Mouse (Mus musculus) liver, postnatal 0 days (tissue): ENCODE results near the gene Fam189a1. TPM values are rescaled to one million over a fixed set of nuclear protein-coding genes. Genes with fewer than 3 reads are reported as not detected.

Source experiments
- ATAC-seq: fragments of 200-750 bp; cut with Nextera tagmentation; 2 replicates; pipeline ENCODE4 v1.8.0; 2017; ENCODE audit warnings: mild to moderate bottlenecking, moderate library complexity
- DNase-seq: peaks from one replicate; pipeline ENCODE4 v3.0.0-alpha.2; 2016
- H3K27ac ChIP-seq: fragments of 300-500 bp; sonication (generic); 2 replicates; pipeline ENCODE4 v1.5.1; 2014; ENCODE audit warnings: antibody characterized with exemption, moderate library complexity, mild to moderate bottlenecking, low read depth
- H3K27me3 ChIP-seq: fragments of 300-500 bp; sonication (generic); 2 replicates; pipeline ENCODE4 v1.6.1; 2014; ENCODE audit warnings: low read length, control low read depth, mixed read lengths; ENCODE audit not compliant: insufficient read depth
- H3K36me3 ChIP-seq: fragments of 300-500 bp; sonication (generic); replicated peaks from 2 replicates; pipeline ENCODE4 v1.6.1; 2014; ENCODE audit warnings: mild to moderate bottlenecking, control low read depth, low read length, moderate library complexity, mixed read lengths; ENCODE audit not compliant: insufficient read depth
- H3K4me1 ChIP-seq: fragments of 300-500 bp; sonication (generic); 2 replicates; pipeline ENCODE4 v1.6.1; 2014; ENCODE audit warnings: antibody characterized with exemption, mild to moderate bottlenecking, control low read depth; ENCODE audit not compliant: insufficient read depth
- H3K4me2 ChIP-seq: fragments of 300-500 bp; sonication (generic); 2 replicates; pipeline ENCODE4 v1.6.1; 2014; ENCODE audit warnings: low read depth, mild to moderate bottlenecking, low read length, moderate library complexity, mixed read lengths
- H3K4me3 ChIP-seq: fragments of 300-500 bp; sonication (generic); 2 replicates; pipeline ENCODE4 v1.5.1; 2014; ENCODE audit warnings: low read depth, low read length
- H3K9ac ChIP-seq: fragments of 300-500 bp; sonication (generic); replicated peaks from 2 replicates; pipeline ENCODE4 v1.6.1; 2014; ENCODE audit warnings: mild to moderate bottlenecking, moderate library complexity
- H3K9me3 ChIP-seq: fragments of 300-500 bp; sonication (generic); 2 replicates; pipeline ENCODE4 v1.6.1; 2016; ENCODE audit warnings: mild to moderate bottlenecking, control low read depth, low read length, mixed read lengths
- CTCF ChIP-seq: sonication (generic); IDR thresholded peaks from 2 replicates; pipeline ENCODE4 v1.5.1; 2016; ENCODE audit warnings: antibody characterized with exemption, low read depth
- EP300 ChIP-seq: IDR thresholded peaks from 2 replicates; pipeline ENCODE4 v1.6.1; 2016; ENCODE audit warnings: antibody characterized with exemption, low read depth, mild to moderate bottlenecking
- WGBS: fragments of 180-500 bp; shearing (Covaris S2); extraction: QIAGEN DNeasy Blood & Tissue Kit; methylation state at CpG from one replicate; pipeline ENCODE4 v1.1.7; 2014; ENCODE audit not compliant: insufficient replicate concordance; 5-methylcytosine and 5-hydroxymethylcytosine counted together
- polyA plus RNA-seq: library from polyadenylated mRNA; unstranded; fragments of >200 nt; fragmentation: Nextera tagmentation; extraction: Ambion mirVana; gene quantifications from 2 replicates; pipeline ENCODE4 v1.2.1, GENCODE M21; 2015

Gene Fam189a1
- polyA plus RNA-seq, 1 experiment from 2014 or later = 0.36 TPM

DNA sequence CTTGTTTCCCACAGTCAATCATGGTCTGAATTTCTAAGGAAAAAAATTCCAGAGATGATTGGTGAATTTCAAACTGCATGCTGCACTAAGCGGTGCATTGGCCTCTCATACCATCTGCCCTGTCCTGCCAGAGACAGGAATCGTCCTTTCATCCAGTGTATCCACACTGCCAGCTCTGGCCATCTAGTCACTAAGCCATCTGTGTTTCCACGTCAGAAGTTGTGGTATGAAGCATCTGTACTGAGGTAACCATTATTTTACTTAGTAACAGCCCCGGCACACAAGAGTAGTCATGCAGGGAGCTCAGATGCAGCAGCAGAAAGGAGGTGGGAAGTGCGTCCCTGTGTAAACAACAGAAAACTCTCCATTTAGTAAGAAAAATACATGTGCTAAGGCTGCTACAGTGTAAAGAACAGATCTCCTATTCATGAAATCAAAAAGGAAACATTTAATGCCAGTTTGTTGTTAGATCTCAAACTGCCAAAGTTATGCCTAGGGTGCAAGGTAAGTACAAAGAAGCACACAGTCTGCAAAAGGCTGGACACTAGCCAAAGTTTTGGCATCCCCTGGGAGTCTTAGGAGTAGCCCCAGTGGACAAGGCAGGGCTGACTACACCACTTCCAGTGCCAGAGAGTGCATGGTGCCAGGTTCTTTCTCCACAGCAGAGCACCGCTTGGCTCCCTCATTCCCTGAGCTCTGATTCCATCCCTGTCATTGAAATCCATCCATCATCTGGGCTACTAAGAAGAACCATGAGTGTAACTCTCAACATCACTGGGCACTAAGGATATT is 14.3 kb downstream of the Fam189a1 start:
- Histone ChIP-seq H3K4me1 (no peaks in the 10 kb centered on the region), H3K27me3 (no peaks in the 10 kb centered on the region), H3K4me3 (no peak overlapping the region), H3K9ac (no peak overlapping the region), H3K27ac (no peak overlapping the region), H3K4me2 (no peak overlapping the region), H3K36me3 (no peaks in the 10 kb centered on the region), H3K9me3 (no peaks in the 10 kb centered on the region)
- WGBS = 60% methylated on average over 6 of the region's 6 CpGs
- ATAC-seq = peak; percentile 17; the same call in 1 of the 2 replicates
- TF ChIP-seq EP300 = no peak
- no peak for TF ChIP-seq CTCF
- no peak for DNase-seq

DNA sequence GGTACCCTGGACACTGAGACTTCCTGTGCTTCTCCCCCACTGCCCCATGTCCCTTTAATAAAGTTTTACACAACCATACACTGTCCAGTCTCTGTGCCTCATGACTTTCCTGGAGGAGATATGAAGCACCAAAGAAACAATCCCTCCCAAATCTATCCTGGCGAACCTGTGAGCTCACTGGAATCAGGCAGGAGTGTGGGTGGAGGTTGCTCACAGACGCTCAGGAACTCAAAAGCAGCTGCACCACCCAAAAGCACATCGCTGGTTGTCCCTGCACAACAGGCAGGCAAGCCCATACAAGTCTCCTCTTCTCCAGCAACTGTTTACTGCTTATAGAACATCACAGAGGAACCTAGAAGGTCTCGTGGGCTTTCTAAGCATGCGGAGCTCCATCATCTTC is 15.5 kb downstream of the Fam189a1 start:
- no peaks in the 10 kb centered on the region for H3K36me3 ChIP-seq
- 62% methylated on average over 5 of the region's 5 CpGs for WGBS
- H3K9ac ChIP-seq = no peak overlapping the region
- no peaks in the 10 kb centered on the region for H3K9me3 ChIP-seq
- no peak overlapping the region for H3K4me2 ChIP-seq
- DNase-seq (no peak), ATAC-seq (no peak)
- no peak overlapping the region for H3K27ac ChIP-seq
- TF ChIP-seq EP300 (no peak), CTCF (no peak)
- H3K4me1 ChIP-seq = no peaks in the 10 kb centered on the region
- no peaks in the 10 kb centered on the region for H3K27me3 ChIP-seq
- H3K4me3 ChIP-seq = no peak overlapping the region

DNA sequence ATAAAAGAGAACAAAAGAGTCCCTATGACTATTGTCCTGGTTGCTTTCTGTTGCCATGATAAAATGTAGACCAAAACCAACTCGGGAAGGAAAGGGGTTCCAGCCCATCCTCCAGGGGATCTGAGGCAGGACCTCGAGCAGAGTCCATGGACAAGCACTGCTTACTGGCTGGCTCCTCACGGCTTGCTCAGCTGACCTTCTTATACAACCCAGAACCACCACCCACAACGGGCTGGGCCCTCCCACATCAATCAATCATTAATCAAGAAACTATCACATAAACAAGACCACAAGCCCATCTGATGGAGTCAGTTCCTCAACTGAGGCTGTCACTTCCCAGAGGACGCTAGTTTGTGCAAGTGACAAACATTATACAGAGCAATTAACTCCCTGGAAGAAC is 16.3 kb downstream of the Fam189a1 start:
- no peak for ATAC-seq
- TF ChIP-seq CTCF (no peak), EP300 (no peak)
- H3K9ac ChIP-seq = no peak overlapping the region
- H3K4me1 ChIP-seq = no peaks in the 10 kb centered on the region
- no peak overlapping the region for H3K4me3 ChIP-seq
- whole genome bisulfite sequencing = 56% methylated on average over 5 of the region's 5 CpGs
- H3K27me3 ChIP-seq = no peaks in the 10 kb centered on the region
- no peak for DNase-seq
- no peak overlapping the region for H3K4me2 ChIP-seq
- no peaks in the 10 kb centered on the region for H3K9me3 ChIP-seq
- no peak overlapping the region for H3K27ac ChIP-seq
- H3K36me3 ChIP-seq = no peaks in the 10 kb centered on the region

- no peaks in the 10 kb centered on the region for H3K36me3 ChIP-seq
- H3K9me3 ChIP-seq = no peaks in the 10 kb centered on the region
- no peak overlapping the region for H3K4me2 ChIP-seq
- H3K27ac ChIP-seq = no peak overlapping the region
- H3K9ac ChIP-seq = no peak overlapping the region
- H3K27me3 ChIP-seq = no peaks in the 10 kb centered on the region
- DNase-seq = no peak
- 81% methylated on average over 3 of the region's 3 CpGs for WGBS
- no peak overlapping the region for H3K4me3 ChIP-seq
- no peak for ATAC-seq
- TF ChIP-seq CTCF (no peak), EP300 (no peak)
- no peaks in the 10 kb centered on the region for H3K4me1 ChIP-seq
These were observed 32.6 kb downstream of the Fam189a1 start for GRCm38 (mm10) chr7:65123766-65124165.

- Histone ChIP-seq H3K4me3 (no peak overlapping the region), H3K9ac (no peak overlapping the region), H3K9me3 (no peaks in the 10 kb centered on the region), H3K4me1 (no peaks in the 10 kb centered on the region), H3K36me3 (no peaks in the 10 kb centered on the region), H3K4me2 (no peak overlapping the region), H3K27ac (no peak overlapping the region), H3K27me3 (no peaks in the 10 kb centered on the region)
- ATAC-seq (no peak), DNase-seq (no peak)
- TF ChIP-seq CTCF (no peak), EP300 (no peak)
- WGBS = 85% methylated on average over 7 of the region's 7 CpGs
These were observed 39.5 kb downstream of the Fam189a1 start for GRCm38 (mm10) chr7:65116903-65117302.

DNA sequence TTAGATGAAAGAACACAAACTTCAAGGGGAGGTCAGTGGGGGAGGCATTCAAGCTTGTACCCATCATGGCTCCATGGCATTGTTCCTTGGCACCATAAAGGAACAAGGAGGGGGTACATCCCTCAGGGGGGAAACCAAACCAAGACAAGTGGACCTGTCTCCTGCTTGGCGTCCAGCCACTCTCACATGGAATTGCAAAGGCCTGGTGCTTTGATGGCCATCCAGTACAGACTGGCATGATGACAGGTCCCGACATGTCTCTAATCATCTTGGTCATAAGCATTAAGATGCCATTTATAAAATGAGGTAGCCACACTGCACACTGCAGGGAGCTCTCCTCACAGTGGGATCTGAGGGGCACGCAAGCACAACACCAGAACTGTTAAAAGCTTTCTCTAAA is 41.0 kb downstream of the Fam189a1 start:
- no peaks in the 10 kb centered on the region for H3K4me1 ChIP-seq
- no peak overlapping the region for H3K9ac ChIP-seq
- no peak overlapping the region for H3K4me2 ChIP-seq
- no peak overlapping the region for H3K27ac ChIP-seq
- 77% methylated on average over 3 of the region's 3 CpGs for WGBS
- H3K4me3 ChIP-seq = no peak overlapping the region
- H3K9me3 ChIP-seq = no peaks in the 10 kb centered on the region
- no peak for TF ChIP-seq CTCF
- no peak for TF ChIP-seq EP300
- ATAC-seq = no peak
- DNase-seq = no peak
- H3K27me3 ChIP-seq = no peaks in the 10 kb centered on the region
- no peaks in the 10 kb centered on the region for H3K36me3 ChIP-seq
